Mouse (Mus musculus) cerebellum, postnatal 10 days (tissue): ENCODE measurements at regions not wholly inside any gene's neighbourhood (a gene's known extent, or its start where the extent isn't known, plus 50 kb on each side); places are given as distances from the start of the nearest gene placed in this dataset.

Experiments
- DNase-seq, 2 experiments: peaks; one replicate each; pipeline ENCODE4 v3.0.0; 2021; ENCODE audit warnings: mixed read lengths in 2 of 2

- peak; percentile 51 to 61 for DNase-seq
Measured at GRCm38 (mm10) chr14:102392351-102392750, 590.1 kb downstream of the Kctd12 start.

- DNase-seq = no peak
Measured at GRCm38 (mm10) chr14:102372994-102373567, 609.4 kb downstream of the Kctd12 start.

DNA sequence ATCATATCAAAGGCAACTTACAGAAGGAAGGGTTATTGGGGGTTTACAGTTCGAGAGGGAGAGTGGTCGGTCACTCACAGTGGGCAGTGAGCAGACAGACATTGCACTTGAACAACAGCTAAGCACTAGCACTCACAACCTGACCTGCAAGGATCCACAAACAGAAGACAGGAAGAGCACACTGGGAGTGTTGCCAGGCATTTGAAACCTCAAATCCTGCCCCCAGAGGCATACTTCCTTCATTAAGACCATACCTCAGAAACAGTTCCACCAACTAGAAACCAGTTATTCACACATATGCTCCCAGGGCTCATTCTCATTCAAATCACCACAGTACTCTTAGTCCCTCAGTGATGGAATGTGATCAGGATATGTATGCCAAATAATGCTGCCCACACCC, 620.8 kb downstream of the Kctd12 start:
- DNase-seq = no peak

DNA sequence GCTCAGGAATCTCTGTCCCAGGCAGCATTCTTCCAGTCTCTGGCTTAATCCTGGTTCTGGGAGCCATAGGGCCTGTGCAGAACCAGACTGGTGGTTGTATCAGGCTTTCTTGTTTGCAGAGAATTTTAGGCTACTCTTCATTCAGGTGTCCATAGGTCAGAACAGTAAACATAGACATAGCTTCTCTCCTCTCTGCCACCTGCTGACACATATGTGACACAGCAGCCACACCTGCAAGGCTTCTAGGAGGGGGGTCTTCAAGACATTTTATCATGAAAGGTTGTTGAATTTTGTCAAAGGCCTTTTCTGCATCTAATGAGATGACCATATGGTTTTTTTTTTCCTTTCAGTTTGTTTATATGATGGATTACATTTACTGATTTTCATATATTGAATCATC, 599.7 kb downstream of the Lmo7 start:
- no peak for DNase-seq

DNA sequence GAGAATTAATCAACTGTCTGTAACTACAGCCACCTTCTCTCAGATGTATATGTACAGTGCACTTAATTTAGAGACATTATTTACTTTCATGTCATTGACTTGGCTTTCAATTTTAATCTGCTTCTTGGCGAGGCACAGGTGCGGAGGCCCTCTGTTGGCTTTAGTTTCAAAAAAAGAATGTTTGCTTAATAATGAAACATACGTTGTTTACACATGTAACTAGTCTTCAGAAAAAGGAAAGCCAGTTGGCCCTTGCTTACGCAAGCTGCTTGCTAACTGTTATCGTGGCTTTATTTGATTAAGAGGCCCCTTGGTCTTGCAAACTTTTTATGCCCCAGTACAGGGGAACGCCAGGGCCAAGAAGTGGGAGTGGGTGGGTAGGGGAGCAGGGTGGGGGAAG, 576.6 kb downstream of the Lmo7 start:
- no peak for DNase-seq

- peak in 1 of 2 experiments; percentile 9 for DNase-seq
Measured at GRCm38 (mm10) chr14:102302826-102303225, 573.1 kb downstream of the Lmo7 start.

GRCm38 (mm10) chr14:102300251-102300650, 570.5 kb downstream of the Lmo7 start:
- DNase-seq = peak; percentile 65 to 75

- no peak for DNase-seq
Measured at GRCm38 (mm10) chr14:102291361-102291760, 561.6 kb downstream of the Lmo7 start.

- no peak for DNase-seq
Measured at GRCm38 (mm10) chr14:102250076-102250475, 520.3 kb downstream of the Lmo7 start.

GRCm38 (mm10) chr14:102248581-102248980, 518.8 kb downstream of the Lmo7 start:
- no peak for DNase-seq

DNA sequence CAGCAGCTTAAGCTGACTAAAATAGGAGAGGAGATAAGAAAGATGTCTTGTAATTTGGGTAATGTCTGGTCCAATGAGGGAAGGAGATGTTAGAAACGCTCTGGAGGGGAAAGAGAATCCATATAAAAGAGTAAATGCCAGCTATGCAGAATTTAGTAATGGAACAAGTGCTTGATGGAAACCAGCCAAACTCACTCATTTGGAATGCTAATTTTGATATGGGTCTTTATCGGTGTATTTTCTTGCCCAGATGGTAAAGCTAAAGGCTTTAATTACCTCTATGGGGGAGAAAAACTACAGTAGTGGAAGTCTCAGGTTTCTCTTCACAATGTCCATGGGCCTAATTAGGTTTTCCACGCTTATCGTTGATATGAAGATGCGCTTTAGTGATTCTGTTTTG, 518.3 kb downstream of the Lmo7 start:
- peak in 1 of 2 experiments; percentile 17 for DNase-seq

GRCm38 (mm10) chr14:102243806-102244536, 514.2 kb downstream of the Lmo7 start:
- DNase-seq = peak; percentile 23 to 32

DNA sequence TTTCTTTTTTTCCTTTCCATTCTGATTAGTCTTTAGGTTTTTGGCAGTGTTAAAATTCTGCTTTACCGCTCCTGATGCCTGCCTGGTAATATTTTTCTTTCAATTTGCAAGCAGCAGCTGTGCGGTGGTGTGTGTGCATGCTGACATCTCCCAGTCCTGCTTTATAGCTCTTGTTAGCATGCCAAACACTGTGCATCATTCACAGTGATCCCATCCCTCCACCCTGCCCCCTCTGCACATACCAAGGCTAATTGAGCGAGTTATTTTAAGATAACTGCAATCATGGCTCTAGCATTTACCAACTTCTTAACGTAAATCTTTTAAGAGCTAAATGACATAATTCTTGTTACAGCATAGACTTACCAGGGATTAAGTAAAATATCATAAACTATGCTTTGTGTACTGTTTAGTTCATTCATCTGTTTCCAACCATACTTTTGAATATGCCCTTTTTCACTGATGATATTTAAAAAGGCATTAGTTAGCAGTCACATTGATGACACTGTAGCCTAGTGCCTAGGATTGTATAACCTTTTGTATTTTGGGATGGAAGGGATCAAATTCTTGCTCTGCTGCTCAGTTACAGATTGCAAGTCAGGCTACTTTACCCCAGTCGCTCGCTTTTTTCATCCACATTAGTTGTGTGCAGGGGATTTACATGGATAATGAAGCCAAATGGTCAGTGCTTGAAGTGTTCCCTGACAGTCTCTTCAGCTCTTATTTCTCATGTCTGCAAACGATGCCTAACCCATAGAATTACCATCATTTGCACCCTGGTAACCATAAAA, 487.0 kb downstream of the Lmo7 start:
- peak; percentile 15 to 38 for DNase-seq

DNA sequence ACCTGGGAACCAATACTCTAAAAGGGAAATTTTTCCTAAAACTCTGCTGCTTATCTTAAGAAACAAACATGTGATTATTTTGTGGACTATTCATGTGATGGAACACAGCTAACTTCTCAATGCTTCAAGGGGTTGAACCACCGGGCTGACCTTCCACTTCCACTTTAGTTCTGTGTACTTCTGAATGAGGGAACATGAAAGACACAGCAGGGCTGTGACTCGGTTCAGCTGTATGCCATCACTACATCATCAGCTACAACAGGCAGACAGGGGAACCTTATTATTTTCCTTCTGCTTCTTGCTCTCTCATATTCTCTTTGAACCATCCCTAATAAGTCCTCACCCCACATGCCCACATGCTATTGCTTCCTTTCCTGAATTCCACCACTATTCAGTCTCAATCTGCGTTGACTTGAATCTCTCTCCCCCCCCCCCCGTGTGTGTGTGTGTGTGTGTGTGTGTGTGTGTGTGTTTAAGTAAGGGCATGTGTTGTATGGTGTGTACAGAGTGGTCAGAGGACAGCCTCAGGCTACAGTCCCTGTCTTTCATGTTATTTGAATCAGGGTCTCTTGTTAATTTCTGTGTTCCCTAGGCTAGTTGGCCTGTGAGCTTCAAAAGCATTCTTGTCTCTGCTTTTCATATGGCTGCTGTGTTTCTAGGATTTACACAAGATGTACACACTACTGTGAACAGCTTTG, 485.7 kb downstream of the Lmo7 start:
- no peak for DNase-seq

DNA sequence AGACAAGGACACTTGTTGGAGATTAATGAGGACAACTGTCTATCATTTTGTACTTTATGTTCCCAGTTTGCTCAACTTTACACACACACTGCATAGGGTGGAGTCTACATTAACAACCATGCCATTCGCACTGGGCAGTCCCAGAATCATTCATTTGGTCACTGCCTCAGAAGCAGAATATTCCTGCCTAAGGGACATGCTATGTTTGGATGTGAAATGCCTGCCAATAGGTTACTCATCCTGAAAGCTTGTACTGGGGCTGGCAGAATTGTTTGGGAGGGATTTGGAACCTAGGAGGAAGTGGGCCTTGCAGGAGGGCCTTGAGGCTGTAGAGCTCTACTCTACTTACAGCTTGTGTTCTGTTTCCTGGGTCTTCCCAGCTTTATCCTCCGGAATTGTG, 482.3 kb downstream of the Lmo7 start:
- DNase-seq = peak in 1 of 2 experiments; percentile 10

DNA sequence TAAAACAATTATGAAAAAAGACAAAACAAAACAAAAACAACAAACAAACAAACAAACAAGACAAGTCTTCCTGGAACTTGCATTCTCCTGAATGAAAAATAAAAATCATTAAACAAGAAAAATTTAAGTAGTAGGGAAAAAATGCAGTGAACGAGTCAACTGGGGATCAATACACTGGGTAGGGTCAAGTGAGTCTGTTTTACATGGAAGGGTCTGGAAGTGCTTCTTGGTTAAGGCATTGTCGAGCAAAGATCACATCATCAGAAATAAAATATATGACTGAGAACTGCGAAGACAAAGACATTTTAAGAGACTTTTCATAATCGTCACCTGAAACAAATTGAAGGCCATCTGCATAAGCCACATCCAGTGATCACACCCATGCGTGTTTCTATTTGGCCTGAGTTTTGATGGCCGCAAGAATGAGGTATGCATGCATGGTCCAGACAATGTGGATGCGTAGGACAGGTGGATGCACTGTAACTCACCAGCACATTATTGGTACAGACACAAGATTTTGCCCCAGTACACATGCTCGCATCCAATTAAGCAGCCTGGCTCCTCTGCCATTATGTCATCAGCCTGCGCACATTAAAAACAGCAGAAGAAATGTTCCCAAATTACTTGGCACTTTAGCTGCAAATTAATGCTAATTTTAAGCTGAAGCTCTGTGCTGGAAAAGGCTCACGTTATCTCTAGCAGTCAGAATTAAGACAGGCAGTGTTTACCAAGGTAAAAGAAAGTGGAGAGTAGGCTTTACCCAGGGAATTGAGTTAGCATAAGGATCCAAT, 475.3 kb downstream of the Lmo7 start:
- no peak for DNase-seq

GRCm38 (mm10) chr14:102199430-102199829, 469.7 kb downstream of the Lmo7 start:
- no peak for DNase-seq

DNA sequence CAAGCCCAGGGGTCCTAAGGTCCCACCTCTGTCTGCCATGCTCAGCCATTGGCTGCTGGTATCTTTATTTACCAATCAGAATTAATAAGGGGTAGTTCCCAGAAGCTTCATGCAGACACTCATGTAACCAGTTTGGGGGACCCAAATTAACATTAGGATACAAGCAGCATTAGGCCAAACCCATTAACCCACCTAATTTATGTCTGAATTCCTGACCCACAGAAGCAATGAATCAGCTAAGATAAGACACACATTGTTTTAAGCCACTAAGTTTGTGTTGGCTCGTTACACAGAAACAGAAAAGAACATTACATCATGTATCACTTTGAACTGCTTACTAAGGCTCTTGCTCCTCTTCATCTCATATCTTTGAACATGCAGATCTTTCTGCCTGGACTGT, 461.0 kb downstream of the Lmo7 start:
- DNase-seq = no peak

DNA sequence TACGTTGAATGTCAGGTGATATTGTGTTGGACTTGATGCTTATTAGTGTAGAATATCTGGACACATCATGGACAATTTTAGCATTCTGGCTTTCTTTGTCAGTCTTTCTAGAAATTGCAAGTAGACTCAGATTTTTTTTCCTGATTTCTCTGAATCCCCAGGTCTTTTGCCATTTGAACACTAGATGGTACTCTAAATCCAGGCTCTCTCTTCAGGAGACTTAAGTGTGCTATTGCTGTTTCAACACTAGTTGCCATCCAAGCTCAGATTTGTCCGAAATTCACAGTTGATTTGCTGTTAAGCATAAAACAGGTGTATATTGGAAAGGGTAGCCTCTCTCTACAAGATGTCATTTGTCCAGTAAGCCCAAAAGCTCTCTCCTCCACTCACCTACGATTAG, 451.5 kb downstream of the Lmo7 start:
- peak; percentile 5 to 31 for DNase-seq

DNA sequence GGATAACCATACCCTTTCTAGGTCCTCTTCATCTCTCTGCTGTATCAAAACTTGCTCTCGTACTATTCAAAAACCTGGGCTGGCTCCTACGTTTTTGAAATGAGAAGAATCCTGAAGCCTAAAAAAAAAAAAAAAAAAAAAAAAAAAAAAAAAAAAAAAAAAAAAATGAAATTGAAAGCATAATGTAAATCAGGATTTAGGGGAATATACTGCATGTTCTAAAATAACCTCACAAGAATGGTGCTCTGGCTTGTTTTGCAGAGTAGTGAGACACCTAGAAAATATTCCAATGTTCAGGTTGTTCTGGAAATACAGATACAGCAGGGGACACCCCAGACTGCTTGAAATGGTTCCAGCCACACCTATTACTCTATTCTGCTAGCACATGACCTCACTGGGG, 442.0 kb downstream of the Lmo7 start:
- DNase-seq = peak; percentile 8 to 20

GRCm38 (mm10) chr14:102161291-102162284, 431.8 kb downstream of the Lmo7 start:
- no peak for DNase-seq
